Mouse (Mus musculus) G1E (cell line): ENCODE results near the gene Pltp. TPM values are rescaled to one million over a fixed set of nuclear protein-coding genes. Genes with fewer than 3 reads are reported as not detected.

Experiments
- ATAC-seq: 2 replicates; pipeline ENCODE4 v1.8.0; 2016; ENCODE audit warnings: mild to moderate bottlenecking; ENCODE audit not compliant: insufficient number of reproducible peaks, poor library complexity, low FRiP score, severe bottlenecking; ENCODE audit errors: extremely low read depth
- DNase-seq: peaks from one replicate; pipeline ENCODE4 v3.0.0; 2012; ENCODE audit warnings: low spot score
- H3K27me3 ChIP-seq: 2 replicates; pipeline ENCODE4 v1.6.1; 2012; ENCODE audit warnings: mild to moderate bottlenecking, low read length, inconsistent platforms; ENCODE audit not compliant: insufficient read depth
- H3K36me3 ChIP-seq: replicated peaks from 2 replicates; pipeline ENCODE3; 2012; ENCODE audit warnings: mild to moderate bottlenecking, inconsistent platforms
- H3K4me1 ChIP-seq: 2 replicates; pipeline ENCODE4 v1.6.1; 2012; ENCODE audit warnings: low read depth, low read length, inconsistent platforms, mixed read lengths; ENCODE audit not compliant: insufficient read depth
- H3K4me3 ChIP-seq: 2 replicates; pipeline ENCODE4 v1.5.1; 2012; ENCODE audit warnings: low read depth, mild to moderate bottlenecking, inconsistent platforms, low read length, moderate library complexity, mixed read lengths
- H3K9me3 ChIP-seq: replicated peaks from 2 replicates; pipeline ENCODE4 v1.6.1; 2012; ENCODE audit warnings: inconsistent platforms
- CTCF ChIP-seq: IDR thresholded peaks from 2 replicates; pipeline ENCODE4 v1.5.1; 2012; ENCODE audit warnings: low read depth, low read length, inconsistent platforms, mixed read lengths
- GATA1 ChIP-seq: IDR thresholded peaks from 2 replicates; pipeline ENCODE4 v1.6.1; 2012; ENCODE audit warnings: borderline replicate concordance, low read length, inconsistent platforms, mixed read lengths
- GATA2 ChIP-seq: IDR thresholded peaks from 2 replicates; pipeline ENCODE4 v1.6.1; 2012; ENCODE audit warnings: low read depth, low read length, inconsistent platforms, borderline replicate concordance
- POLR2AphosphoS5 ChIP-seq: IDR thresholded peaks from 2 replicates; pipeline ENCODE4 v1.6.1; 2012; ENCODE audit warnings: low read depth, low read length, inconsistent platforms; ENCODE audit not compliant: insufficient replicate concordance
- TAL1 ChIP-seq: conservative IDR thresholded peaks from 2 replicates; pipeline ENCODE4 v1.6.1; 2012; ENCODE audit warnings: low read depth, low read length, inconsistent platforms, mixed read lengths
- polyA plus RNA-seq: library from polyadenylated mRNA; stranded (reverse); fragments of >175 nt; gene quantifications from 2 replicates; pipeline ENCODE4 v1.2.3, GENCODE M21; 2012
- total RNA-seq, 2 experiments: library from RNA; stranded (forward) in 1 of 2; stranded (reverse) in 1 of 2; fragments of 200-1000 nt in 1 of 2; fragments of >200 nt in 1 of 2; fragmentation: Nextera tagmentation in 1 of 2; gene quantifications; 2 replicates each; pipeline ENCODE4 v1.2.3; 2014 to 2017

The Pltp gene
- total and polyA plus RNA-seq, 3 experiments = not detected

- Histone ChIP-seq H3K9me3 (no peaks in the 10 kb centered on the region), H3K4me3 (no peak overlapping the region), H3K27me3 (no peaks in the 10 kb centered on the region), H3K4me1 (peaks cover 34% of the 10 kb centered on the region), H3K36me3 (peaks cover 100% of the 10 kb centered on the region)
- TF ChIP-seq POLR2AphosphoS5 = 0 out of 2 replicates have a peak, but pooled peaks have one; percentile 0
- no peak for TF ChIP-seq GATA1
- no peak for TF ChIP-seq GATA2
- ATAC-seq (no peak), DNase-seq (no peak)
Observed at GRCm38 (mm10) chr2:164891056-164891834, 33.7 kb upstream of the Pltp start.

GRCm38 (mm10) chr2:164890411-164891049, 33.0 kb upstream of the Pltp start:
- H3K9me3 ChIP-seq = no peaks in the 10 kb centered on the region
- TF ChIP-seq TAL1 = no peak
- no peak for TF ChIP-seq CTCF
- TF ChIP-seq GATA2 = no peak
- TF ChIP-seq POLR2AphosphoS5 = no peak
- TF ChIP-seq GATA1 = no peak
- H3K36me3 ChIP-seq = peaks cover 100% of the 10 kb centered on the region
- DNase-seq (no peak), ATAC-seq (no peak)
- H3K4me1 ChIP-seq = peaks cover 35% of the 10 kb centered on the region
- H3K4me3 ChIP-seq = no peak overlapping the region
- no peaks in the 10 kb centered on the region for H3K27me3 ChIP-seq

- DNase-seq (no peak), ATAC-seq (no peak)
- H3K27me3 ChIP-seq = no peaks in the 10 kb centered on the region
- no peak overlapping the region for H3K4me3 ChIP-seq
- H3K4me1 ChIP-seq = peaks cover 35% of the 10 kb centered on the region
- no peaks in the 10 kb centered on the region for H3K9me3 ChIP-seq
- H3K36me3 ChIP-seq = peaks cover 100% of the 10 kb centered on the region
- TF ChIP-seq GATA1 = no peak
Observed at GRCm38 (mm10) chr2:164889960-164890359, 32.4 kb upstream of the Pltp start.

GRCm38 (mm10) chr2:164888996-164889395, 31.5 kb upstream of the Pltp start:
- H3K9me3 ChIP-seq = no peaks in the 10 kb centered on the region
- peaks cover 100% of the 10 kb centered on the region for H3K36me3 ChIP-seq
- no peak for DNase-seq
- H3K4me3 ChIP-seq = no peak overlapping the region
- no peak for TF ChIP-seq POLR2AphosphoS5
- H3K4me1 ChIP-seq = peaks cover 32% of the 10 kb centered on the region
- no peak for ATAC-seq
- H3K27me3 ChIP-seq = no peaks in the 10 kb centered on the region

GRCm38 (mm10) chr2:164886617-164887016, 29.1 kb upstream of the Pltp start:
- no peaks in the 10 kb centered on the region for H3K27me3 ChIP-seq
- H3K4me3 ChIP-seq = no peak overlapping the region
- ATAC-seq = no peak
- DNase-seq = no peak
- peaks cover 93% of the 10 kb centered on the region for H3K36me3 ChIP-seq
- no peak for TF ChIP-seq GATA1
- no peak for TF ChIP-seq POLR2AphosphoS5
- TF ChIP-seq GATA2 = no peak
- no peak for TF ChIP-seq TAL1
- no peak for TF ChIP-seq CTCF
- H3K9me3 ChIP-seq = no peaks in the 10 kb centered on the region
- H3K4me1 ChIP-seq = peaks cover 37% of the 10 kb centered on the region

- Histone ChIP-seq H3K27me3 (no peaks in the 10 kb centered on the region), H3K36me3 (peaks cover 93% of the 10 kb centered on the region), H3K4me1 (peaks cover 40% of the 10 kb centered on the region), H3K9me3 (no peaks in the 10 kb centered on the region), H3K4me3 (no peak overlapping the region)
- no peak for DNase-seq
- ATAC-seq = no peak
- TF ChIP-seq GATA1 (no peak), GATA2 (no peak), CTCF (no peak), POLR2AphosphoS5 (no peak), TAL1 (no peak)
Observed at GRCm38 (mm10) chr2:164885788-164886187, 28.3 kb upstream of the Pltp start.

GRCm38 (mm10) chr2:164882619-164883018, 25.1 kb upstream of the Pltp start:
- peaks cover 63% of the 10 kb centered on the region for H3K36me3 ChIP-seq
- H3K4me3 ChIP-seq = no peak overlapping the region
- H3K27me3 ChIP-seq = no peaks in the 10 kb centered on the region
- peaks cover 39% of the 10 kb centered on the region for H3K4me1 ChIP-seq
- no peaks in the 10 kb centered on the region for H3K9me3 ChIP-seq
- DNase-seq (no peak), ATAC-seq (no peak)
- TF ChIP-seq CTCF = no peak
